15 mouse cellular contexts compared by ENCODE assay signal in the genomic region with DNA sequence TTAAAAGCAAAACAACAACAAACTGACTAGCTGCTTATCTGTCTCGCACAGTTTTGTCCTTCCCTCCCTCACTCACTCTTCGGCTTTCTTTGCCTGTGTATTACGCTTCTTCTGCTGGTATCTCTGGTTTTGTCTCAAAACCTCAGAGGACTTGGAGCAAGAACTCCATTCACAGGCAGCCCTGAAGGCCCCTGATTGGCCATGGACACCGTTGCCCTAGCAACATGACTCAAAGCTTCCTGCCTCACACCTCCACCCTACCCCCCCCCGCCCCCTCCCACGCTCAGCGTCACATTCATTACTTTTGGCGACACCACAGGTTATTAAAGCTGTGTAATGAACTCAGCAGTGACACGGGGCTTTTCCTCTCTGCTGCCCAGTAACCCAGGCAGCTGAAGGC.
DNase-seq lines count a peak whose midpoint lies in the region; ATAC-seq and TF ChIP-seq lines count a peak whose summit lies in the region.
"Had no signal": no experiment of that assay in that cellular context is flagged by ENCODE, and none has a peak within 500 bp of the region (broad histone marks: within the 10 kb centered on the region; RNA-seq: fewer than 3 reads in every experiment).

No protein-coding gene starts in this region.

- peak overlapping the region; percentile 6; the same call in 1 of the 2 replicates for H3K27ac ChIP-seq in heart, embryonic 10.5 days
- H3K27ac ChIP-seq in heart, embryonic 11.5 days (ENCODE audit: low read depth, low read length) = no peak overlapping the region
- peak overlapping the region; percentile 74 for H3K27ac ChIP-seq in thymus, adult 2 months (ENCODE audit: control insufficient read depth, insufficient read depth, low read length)
- H3K27ac ChIP-seq: hindbrain, embryonic 10.5 days; liver, embryonic 15.5 days; macrophage; stomach, postnatal 0 days had no signal

- H3K9ac ChIP-seq in heart, embryonic 11.5 days (ENCODE audit: low read depth, low read length) = no peak overlapping the region
- H3K9ac ChIP-seq: heart, embryonic 12.5 days; liver, embryonic 15.5 days had no signal

- no peak for TF ChIP-seq POLR2A in thymus, adult 2 months (IDR thresholded peaks at IDR 0.05; ENCODE audit: control insufficient read depth, extremely low read depth, insufficient read depth, low read length, poor library complexity)

- 51% methylated on average over 9 of the region's 9 CpGs for WGBS in heart, embryonic 10.5 days
- 52% methylated on average over 9 of the region's 9 CpGs for WGBS in heart, embryonic 11.5 days (ENCODE audit: insufficient replicate concordance)
- 53% methylated on average over 9 of the region's 9 CpGs for WGBS in thymus, adult 2 months

- H3K36me3 ChIP-seq in heart, embryonic 10.5 days = no peaks in the 10 kb centered on the region
- no peaks in the 10 kb centered on the region for H3K36me3 ChIP-seq in heart, embryonic 11.5 days (ENCODE audit: control insufficient read depth, insufficient read depth, low read length)
- H3K36me3 ChIP-seq in thymus, adult 2 months (ENCODE audit: control insufficient read depth, insufficient read depth, low read length) = no peaks in the 10 kb centered on the region
- H3K36me3 ChIP-seq: heart, embryonic 12.5 days; hindbrain, embryonic 10.5 days; liver, embryonic 15.5 days had no signal

- H3K27me3 ChIP-seq in heart, embryonic 10.5 days (ENCODE audit: insufficient read depth, poor library complexity, severe bottlenecking) = no peaks in the 10 kb centered on the region
- no peaks in the 10 kb centered on the region for H3K27me3 ChIP-seq in heart, embryonic 11.5 days (ENCODE audit: control insufficient read depth, insufficient read depth, low read length)
- no peaks in the 10 kb centered on the region for H3K27me3 ChIP-seq in thymus, adult 2 months (ENCODE audit: control insufficient read depth, insufficient read depth, low read length)
- H3K27me3 ChIP-seq: heart, embryonic 12.5 days; liver, embryonic 15.5 days had no signal

- peaks cover 20% of the 10 kb centered on the region for H3K4me1 ChIP-seq in heart, embryonic 10.5 days
- no peaks in the 10 kb centered on the region for H3K4me1 ChIP-seq in heart, embryonic 11.5 days (ENCODE audit: control insufficient read depth, insufficient read depth, low read length)
- H3K4me1 ChIP-seq in thymus, adult 2 months (replicated peaks; ENCODE audit: control insufficient read depth, insufficient read depth, low read length) = peaks cover 42% of the 10 kb centered on the region
- H3K4me1 ChIP-seq: liver, embryonic 15.5 days had no signal

- ATAC-seq in heart, embryonic 11.5 days (replicated peaks; ENCODE audit: insufficient number of reproducible peaks, low FRiP score, low TSS enrichment) = no peak
- 0 out of 2 replicates have a peak, but pooled peaks have one; percentile 20 for ATAC-seq in megakaryocyte, adult 5-6 weeks (ENCODE audit: poor library complexity, severe bottlenecking)

- no peak overlapping the region for H3K4me3 ChIP-seq in heart, embryonic 10.5 days
- no peak overlapping the region for H3K4me3 ChIP-seq in heart, embryonic 11.5 days (ENCODE audit: low read depth, low read length)
- H3K4me3 ChIP-seq in thymus, adult 2 months (ENCODE audit: control insufficient read depth, insufficient read depth, low read length) = no peak overlapping the region
- H3K4me3 ChIP-seq: heart, embryonic 12.5 days; hindbrain, embryonic 10.5 days; liver, embryonic 15.5 days had no signal

- no peaks in the 10 kb centered on the region for H3K9me3 ChIP-seq in heart, embryonic 10.5 days
- no peaks in the 10 kb centered on the region for H3K9me3 ChIP-seq in heart, embryonic 11.5 days (replicated peaks; ENCODE audit: control insufficient read depth, low read length)
- H3K9me3 ChIP-seq: heart, embryonic 12.5 days; hindbrain, embryonic 10.5 days; liver, embryonic 15.5 days had no signal

- no peak for TF ChIP-seq CTCF in thymus, adult 2 months (IDR thresholded peaks at IDR 0.05; ENCODE audit: borderline replicate concordance, control insufficient read depth, extremely low read depth, insufficient read depth, low read length, poor library complexity)

- no peak overlapping the region for H3K4me2 ChIP-seq in heart, embryonic 11.5 days
- H3K4me2 ChIP-seq: heart, embryonic 12.5 days; liver, embryonic 15.5 days had no signal

- no peak for DNase-seq in heart, embryonic 10.5 days (ENCODE audit: low spot score)
- no peak for DNase-seq in thymus, adult 2 months
- DNase-seq in thymus, adult 18-20 months = no peak
- no peak for DNase-seq in urinary bladder, postnatal 4 days (ENCODE audit: low spot score in 2 of 2)
- DNase-seq in testis, postnatal 14 days (ENCODE audit: low spot score) = no peak
- no peak for DNase-seq in layer of hippocampus, adult 8-10 months (ENCODE audit: low spot score in 2 of 2)
- DNase-seq: adrenal gland, postnatal 10 days; kidney, postnatal 14 days had no signal
